Mouse (Mus musculus): ENCODE measurements around the gene Man2a2. TPM values are rescaled to one million over a fixed set of nuclear protein-coding genes. Genes with fewer than 3 reads are reported as not detected.

Man2a2 gene
- polyA plus RNA-seq, 1 experiment from 2014 or later: 16.6 TPM

DNA sequence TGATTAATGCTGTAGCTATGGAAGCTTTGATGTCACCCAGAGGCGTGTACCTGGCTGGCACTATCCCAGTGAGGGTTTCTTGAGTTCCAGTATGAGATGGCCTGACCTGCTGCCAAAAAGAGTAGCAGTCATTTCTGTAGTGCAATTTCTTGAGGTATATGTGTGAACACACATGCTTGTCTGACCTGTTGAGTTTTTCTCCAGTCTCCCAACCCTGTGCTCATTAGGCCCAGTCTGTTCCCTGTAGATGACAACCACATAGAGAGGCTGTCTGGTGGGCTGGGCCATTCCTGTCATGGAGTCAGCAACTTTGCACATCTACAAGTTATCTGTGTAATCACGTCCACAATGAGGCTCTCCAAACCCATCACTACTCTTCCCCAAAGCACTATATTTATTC lies 55.4 kb downstream of the Man2a2 start:
- Histone ChIP-seq H3K27me3 (ENCODE audit: insufficient read depth, low read length) (no peaks in the 10 kb centered on the region), H3K4me3 (ENCODE audit: low read length) (no peak overlapping the region), H3K27ac (ENCODE audit: low read length) (no peak overlapping the region), H3K9ac (replicated peaks; ENCODE audit: low read length) (no peak overlapping the region), H3K4me2 (replicated peaks; ENCODE audit: low read depth, low read length) (no peak overlapping the region), H3K4me1 (ENCODE audit: insufficient read depth, low read length) (no peaks in the 10 kb centered on the region), H3K9me3 (ENCODE audit: low read length) (no peaks in the 10 kb centered on the region), H3K36me3 (ENCODE audit: insufficient read depth, low read length) (peaks cover 71% of the 10 kb centered on the region)
- WGBS: 81% methylated on average over 2 of the region's 2 CpGs
- no peak for ATAC-seq (ENCODE audit: low FRiP score, low TSS enrichment)

DNA sequence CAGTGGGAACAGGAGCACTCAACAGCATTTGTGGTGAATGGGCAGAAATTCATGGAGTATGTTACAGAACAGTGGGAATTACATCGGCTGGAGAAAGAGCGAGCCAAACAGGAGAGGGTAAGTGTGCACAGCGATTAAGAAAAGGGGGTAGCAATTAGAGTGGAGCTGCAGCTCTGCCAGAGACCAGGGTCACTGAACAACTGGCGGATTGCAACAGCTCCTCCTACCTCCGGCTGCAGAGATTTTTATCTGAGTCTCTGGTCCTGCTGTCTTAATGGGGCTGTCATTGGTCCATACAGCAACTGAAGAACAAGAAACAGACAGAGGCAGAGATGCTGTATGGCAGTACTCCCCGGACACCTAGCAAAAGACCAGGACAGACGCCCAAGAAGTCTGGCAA lies 60.4 kb downstream of the Man2a2 start:
- no peak for ATAC-seq (ENCODE audit: low FRiP score, low TSS enrichment)
- H3K27me3 ChIP-seq (ENCODE audit: insufficient read depth, low read length): no peaks in the 10 kb centered on the region
- WGBS: 78% methylated on average over 7 of the region's 7 CpGs
- H3K4me1 ChIP-seq (ENCODE audit: insufficient read depth, low read length): no peaks in the 10 kb centered on the region
- no peak overlapping the region for H3K9ac ChIP-seq (replicated peaks; ENCODE audit: low read length)
- H3K4me3 ChIP-seq (ENCODE audit: low read length): no peak overlapping the region
- H3K4me2 ChIP-seq (replicated peaks; ENCODE audit: low read depth, low read length): no peak overlapping the region
- H3K36me3 ChIP-seq (ENCODE audit: insufficient read depth, low read length): peaks cover 81% of the 10 kb centered on the region
- no peaks in the 10 kb centered on the region for H3K9me3 ChIP-seq (ENCODE audit: low read length)
- no peak overlapping the region for H3K27ac ChIP-seq (ENCODE audit: low read length)

GRCm38 (mm10) chr7:80307766-80308165 lies 63.4 kb downstream of the Man2a2 start:
- Histone ChIP-seq H3K36me3 (ENCODE audit: insufficient read depth, low read length) (peaks cover 71% of the 10 kb centered on the region), H3K27ac (ENCODE audit: low read length) (no peak overlapping the region), H3K9me3 (ENCODE audit: low read length) (no peaks in the 10 kb centered on the region), H3K4me3 (ENCODE audit: low read length) (no peak overlapping the region), H3K4me2 (replicated peaks; ENCODE audit: low read depth, low read length) (no peak overlapping the region), H3K4me1 (ENCODE audit: insufficient read depth, low read length) (no peaks in the 10 kb centered on the region), H3K27me3 (ENCODE audit: insufficient read depth, low read length) (no peaks in the 10 kb centered on the region), H3K9ac (replicated peaks; ENCODE audit: low read length) (no peak overlapping the region)
- ATAC-seq (ENCODE audit: low FRiP score, low TSS enrichment): no peak
- 77% methylated on average over 3 of the region's 3 CpGs for WGBS

DNA sequence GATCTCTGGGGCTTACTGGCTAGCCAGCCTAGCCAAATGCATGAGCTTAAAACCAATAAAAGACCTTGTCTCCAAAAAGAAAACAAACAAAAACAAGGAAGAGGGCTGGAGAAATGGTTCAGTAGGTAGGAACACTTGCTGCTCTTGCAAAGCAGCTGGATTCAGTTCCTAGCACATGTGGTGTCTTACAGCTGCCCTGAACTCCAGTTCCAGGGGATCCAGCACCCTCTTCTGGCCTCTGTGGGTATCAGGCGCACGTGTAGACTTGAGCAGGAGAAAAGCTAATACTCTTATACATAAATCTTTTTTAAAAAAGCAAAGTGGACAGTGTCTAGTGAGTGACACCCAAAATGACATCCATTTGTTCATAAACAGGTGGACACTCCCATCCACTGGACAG lies 69.7 kb downstream of the Man2a2 start:
- Histone ChIP-seq H3K9me3 (ENCODE audit: low read length) (no peaks in the 10 kb centered on the region), H3K4me3 (ENCODE audit: low read length) (no peak overlapping the region), H3K4me1 (ENCODE audit: insufficient read depth, low read length) (peaks cover 13% of the 10 kb centered on the region; the same call in 1 of the 2 replicates), H3K27me3 (ENCODE audit: insufficient read depth, low read length) (no peaks in the 10 kb centered on the region), H3K4me2 (replicated peaks; ENCODE audit: low read depth, low read length) (no peak overlapping the region), H3K36me3 (ENCODE audit: insufficient read depth, low read length) (peaks cover 53% of the 10 kb centered on the region), H3K27ac (ENCODE audit: low read length) (no peak overlapping the region), H3K9ac (replicated peaks; ENCODE audit: low read length) (no peak overlapping the region)
- WGBS: 77% methylated on average over 2 of the region's 2 CpGs
- no peak for ATAC-seq (ENCODE audit: low FRiP score, low TSS enrichment)

- H3K4me2 ChIP-seq (replicated peaks; ENCODE audit: low read depth, low read length): no peak overlapping the region
- 97% methylated on average over 3 of the region's 3 CpGs for WGBS
These were observed 71.6 kb downstream of the Man2a2 start for GRCm38 (mm10) chr7:80299568-80299967.

More at GRCm38 (mm10) chr7:80299568-80299967, 71.6 kb downstream of the Man2a2 start:
- H3K36me3 ChIP-seq (ENCODE audit: insufficient read depth, low read length): peaks cover 44% of the 10 kb centered on the region
- H3K4me3 ChIP-seq (ENCODE audit: low read length): no peak overlapping the region
- no peak for ATAC-seq (ENCODE audit: low FRiP score, low TSS enrichment)
- no peak overlapping the region for H3K9ac ChIP-seq (replicated peaks; ENCODE audit: low read length)
- H3K4me1 ChIP-seq (ENCODE audit: insufficient read depth, low read length): peaks cover 23% of the 10 kb centered on the region
- no peaks in the 10 kb centered on the region for H3K9me3 ChIP-seq (ENCODE audit: low read length)
- no peak overlapping the region for H3K27ac ChIP-seq (ENCODE audit: low read length)
- no peaks in the 10 kb centered on the region for H3K27me3 ChIP-seq (ENCODE audit: insufficient read depth, low read length)

Other genes starting within 250 kb of the Man2a2 start
- gene Sema4b, start 184.5 kb downstream of the Man2a2 start, polyA plus RNA-seq (2015; fragmentation: Nextera tagmentation; extraction: Ambion mirVana): 17.7 and 23.7 TPM in 2 replicates
- 131 and 144 TPM in 2 replicates for gene Cib1, start 138.6 kb downstream of the Man2a2 start, polyA plus RNA-seq (2015; fragmentation: Nextera tagmentation; extraction: Ambion mirVana)
- gene Gdpgp1, start 138.5 kb downstream of the Man2a2 start, polyA plus RNA-seq (2015; fragmentation: Nextera tagmentation; extraction: Ambion mirVana): 3.5 and 4.0 TPM in 2 replicates
- gene Ttll13, start 125.0 kb downstream of the Man2a2 start, polyA plus RNA-seq (2015; fragmentation: Nextera tagmentation; extraction: Ambion mirVana): 0.87 and 1.4 TPM in 2 replicates
- gene Ngrn, start 110.2 kb downstream of the Man2a2 start, polyA plus RNA-seq (2015; fragmentation: Nextera tagmentation; extraction: Ambion mirVana): 51.7 and 51.9 TPM in 2 replicates
- 11.4 and 17.0 TPM in 2 replicates for gene Vps33b, start 101.7 kb downstream of the Man2a2 start, polyA plus RNA-seq (2015; fragmentation: Nextera tagmentation; extraction: Ambion mirVana)
- 146 and 151 TPM in 2 replicates for gene Prc1, start 76.9 kb downstream of the Man2a2 start, polyA plus RNA-seq (2015; fragmentation: Nextera tagmentation; extraction: Ambion mirVana)
- gene Rccd1, start 46.9 kb downstream of the Man2a2 start, polyA plus RNA-seq (2015; fragmentation: Nextera tagmentation; extraction: Ambion mirVana): 7.8 and 11.6 TPM in 2 replicates
- 46.5 and 48.2 TPM in 2 replicates for gene Unc45a, start 30.4 kb downstream of the Man2a2 start, polyA plus RNA-seq (2015; fragmentation: Nextera tagmentation; extraction: Ambion mirVana)
- 22.6 and 23.8 TPM in 2 replicates for gene Hddc3, start 28.3 kb downstream of the Man2a2 start, polyA plus RNA-seq (2015; fragmentation: Nextera tagmentation; extraction: Ambion mirVana)
- gene Fes, start 16.6 kb upstream of the Man2a2 start, polyA plus RNA-seq (2015; fragmentation: Nextera tagmentation; extraction: Ambion mirVana): 16.8 and 18.3 TPM in 2 replicates
- 13.4 and 13.7 TPM in 2 replicates for gene Furin, start 34.1 kb upstream of the Man2a2 start, polyA plus RNA-seq (2015; fragmentation: Nextera tagmentation; extraction: Ambion mirVana)
- 21.7 and 25.2 TPM in 2 replicates for gene Blm, start 163.7 kb upstream of the Man2a2 start, polyA plus RNA-seq (2015; fragmentation: Nextera tagmentation; extraction: Ambion mirVana)

Data from kidney, embryonic 16.5 days (tissue).